Mouse (Mus musculus): ENCODE measurements at regions not wholly inside any gene's neighbourhood (a gene's known extent, or its start where the extent isn't known, plus 50 kb on each side); places are given as distances from the start of the nearest gene placed in this dataset.

- DNase-seq = no peak
These were observed 119.9 kb downstream of the Foxa2 start for GRCm38 (mm10) chr2:147926861-147927260.

GRCm38 (mm10) chr2:147907341-147907740 is 139.4 kb downstream of the Foxa2 start:
- no peak for DNase-seq

GRCm38 (mm10) chr2:147905759-147906740 is 140.7 kb downstream of the Foxa2 start:
- DNase-seq = no peak

GRCm38 (mm10) chr2:147905118-147905517 is 141.7 kb downstream of the Foxa2 start:
- no peak for DNase-seq

GRCm38 (mm10) chr2:147899236-147899635 is 147.5 kb downstream of the Foxa2 start:
- DNase-seq = no peak

- DNase-seq = peak; percentile 20
These were observed 151.1 kb downstream of the Foxa2 start for GRCm38 (mm10) chr2:147895691-147896090.

- no peak for DNase-seq
These were observed 152.6 kb downstream of the Foxa2 start for GRCm38 (mm10) chr2:147894213-147894612.

- no peak for DNase-seq
These were observed 160.6 kb downstream of the Foxa2 start for GRCm38 (mm10) chr2:147886191-147886590.

- DNase-seq = no peak
These were observed 168.9 kb downstream of the Foxa2 start for GRCm38 (mm10) chr2:147877907-147878306.

GRCm38 (mm10) chr2:147877543-147877904 is 169.2 kb downstream of the Foxa2 start:
- no peak for DNase-seq

- DNase-seq = no peak
These were observed 169.8 kb downstream of the Foxa2 start for GRCm38 (mm10) chr2:147876708-147877542.

GRCm38 (mm10) chr2:147872972-147873371 is 173.8 kb downstream of the Foxa2 start:
- DNase-seq = no peak

- DNase-seq = no peak
These were observed 195.5 kb downstream of the Foxa2 start for GRCm38 (mm10) chr2:147851186-147851802.

GRCm38 (mm10) chr2:147846968-147847749 is 199.6 kb downstream of the Foxa2 start:
- DNase-seq = peak; percentile 3

- DNase-seq = no peak
These were observed 201.5 kb downstream of the Foxa2 start for GRCm38 (mm10) chr2:147845256-147845655.

- no peak for DNase-seq
These were observed 205.8 kb downstream of the Foxa2 start for GRCm38 (mm10) chr2:147840936-147841335.

- no peak for DNase-seq
These were observed 208.2 kb downstream of the Foxa2 start for GRCm38 (mm10) chr2:147838613-147839012.

GRCm38 (mm10) chr2:147830551-147830950 is 216.2 kb downstream of the Foxa2 start:
- DNase-seq = no peak

GRCm38 (mm10) chr2:147816951-147817350 is 229.8 kb downstream of the Foxa2 start:
- DNase-seq = no peak

GRCm38 (mm10) chr2:147814231-147814630 is 232.5 kb downstream of the Foxa2 start:
- no peak for DNase-seq

- no peak for DNase-seq
These were observed 233.3 kb downstream of the Foxa2 start for GRCm38 (mm10) chr2:147813516-147813915.

Data from adrenal gland, adult 8-10 months (tissue).